Mouse (Mus musculus) forebrain, postnatal 0 days (tissue): ENCODE data around the gene Hist1h1d. TPM values are rescaled to one million over a fixed set of nuclear protein-coding genes. Genes with fewer than 3 reads are reported as not detected.
"Not testable (repeated sequence)": the region's sequence is repeated elsewhere in the genome, so short reads cannot be mapped to it uniquely, and the experiment has no call there.

ENCODE experiments used
- ATAC-seq: fragments of 200-750 bp; cut with Nextera tagmentation; 2 replicates; pipeline ENCODE4 v1.8.0; 2017; ENCODE audit warnings: mild to moderate bottlenecking, moderate library complexity
- DNase-seq: peaks from one replicate; pipeline ENCODE4 v3.0.0-alpha.2; 2015
- H3K27ac ChIP-seq: fragments of 300-500 bp; sonication (generic); 2 replicates; pipeline ENCODE4 v1.5.1; 2014; ENCODE audit warnings: low read depth, mild to moderate bottlenecking, antibody characterized with exemption, low read length, moderate library complexity, mixed read lengths
- H3K27me3 ChIP-seq: fragments of 300-500 bp; sonication (generic); 2 replicates; pipeline ENCODE4 v1.6.1; 2014; ENCODE audit warnings: mild to moderate bottlenecking, low read length, mixed read lengths; ENCODE audit not compliant: insufficient read depth
- H3K36me3 ChIP-seq: fragments of 300-500 bp; sonication (generic); 2 replicates; pipeline ENCODE4 v1.6.1; 2014; ENCODE audit warnings: mild to moderate bottlenecking, moderate library complexity; ENCODE audit not compliant: insufficient read depth
- H3K4me1 ChIP-seq: fragments of 300-500 bp; sonication (generic); 2 replicates; pipeline ENCODE4 v1.6.1; 2014; ENCODE audit warnings: antibody characterized with exemption; ENCODE audit not compliant: insufficient read depth
- H3K4me2 ChIP-seq: fragments of 300-500 bp; sonication (generic); 2 replicates; pipeline ENCODE4 v1.6.1; 2014; ENCODE audit warnings: low read depth, mild to moderate bottlenecking, moderate library complexity
- H3K4me3 ChIP-seq: fragments of 300-500 bp; sonication (generic); 2 replicates; pipeline ENCODE4 v1.5.1; 2014; ENCODE audit warnings: low read depth, low read length, mixed read lengths
- H3K9ac ChIP-seq: fragments of 300-500 bp; sonication (generic); 2 replicates; pipeline ENCODE4 v1.6.1; 2014; ENCODE audit warnings: mild to moderate bottlenecking
- H3K9me3 ChIP-seq: fragments of 300-500 bp; sonication (generic); 2 replicates; pipeline ENCODE4 v1.6.1; 2016; ENCODE audit warnings: low read length
- CTCF ChIP-seq: sonication (generic); IDR thresholded peaks from 2 replicates; pipeline ENCODE4 v1.5.1; 2016; ENCODE audit warnings: antibody characterized with exemption, control low read depth, low read depth
- WGBS: fragments of 180-500 bp; shearing (Covaris S2); extraction: QIAGEN DNeasy Blood & Tissue Kit; methylation state at CpG from one replicate; pipeline ENCODE4 v1.1.7; 2014; 5-methylcytosine and 5-hydroxymethylcytosine counted together
- polyA plus RNA-seq: library from polyadenylated mRNA; unstranded; fragments of >200 nt; fragmentation: Nextera tagmentation; extraction: Ambion mirVana; gene quantifications from 2 replicates; pipeline ENCODE4 v1.2.1, GENCODE M21; 2015
- total RNA-seq: library from RNA; depleted of rRNA; stranded (reverse); fragments of >200 nt; gene quantifications from 2 replicates; pipeline ENCODE4 v1.2.3, GENCODE M21; 2014

Gene Hist1h1d
- total and polyA plus RNA-seq, 2 experiments from 2014 or later = 0.12 to 48.5 TPM

DNA sequence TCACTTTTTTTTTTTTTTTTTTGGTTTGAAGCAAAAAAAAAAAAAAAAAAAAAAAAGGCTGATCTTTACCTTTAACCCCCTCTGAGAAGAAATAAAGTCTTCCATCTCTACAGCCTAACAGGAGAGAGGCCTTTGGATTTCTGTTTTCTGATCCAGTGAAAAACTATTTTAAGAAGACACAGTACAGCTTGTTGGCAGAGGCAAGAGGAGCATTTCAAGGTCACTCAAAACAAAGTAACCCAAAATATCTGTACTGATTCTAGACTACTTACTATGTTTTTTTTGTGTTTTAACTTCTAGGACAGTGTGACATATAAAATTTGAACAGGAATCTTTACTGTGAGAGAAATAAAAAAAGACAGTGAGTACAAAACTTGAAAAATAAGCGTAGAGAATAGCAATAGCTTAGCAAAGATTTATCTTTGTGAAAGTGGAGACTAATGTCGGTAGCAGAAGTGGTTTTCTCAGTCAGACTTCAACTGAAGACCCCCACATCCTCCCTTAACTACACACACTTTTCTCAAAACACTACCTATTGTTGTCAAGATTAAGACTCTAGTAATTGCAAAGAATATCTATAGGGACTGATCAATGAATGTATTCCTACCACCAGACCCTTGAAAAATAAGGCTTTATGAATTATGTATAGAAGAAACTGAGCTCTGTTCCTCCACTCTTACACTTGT, 23.4 kb upstream of the Hist1h1d start:
- peak overlapping the region; percentile 72 for H3K4me2 ChIP-seq
- H3K27me3 ChIP-seq = no peaks in the 10 kb centered on the region
- H3K9me3 ChIP-seq = no peaks in the 10 kb centered on the region
- DNase-seq (no peak), ATAC-seq (no peak)
- peak overlapping the region; percentile 98 for H3K27ac ChIP-seq
- H3K4me1 ChIP-seq = peaks cover 20% of the 10 kb centered on the region
- H3K9ac ChIP-seq = peak overlapping the region; percentile 82
- WGBS = 35% methylated on average over 2 of the region's 2 CpGs
- H3K36me3 ChIP-seq = no peaks in the 10 kb centered on the region
- peak overlapping the region; percentile 68 for H3K4me3 ChIP-seq
- no peak for TF ChIP-seq CTCF

DNA sequence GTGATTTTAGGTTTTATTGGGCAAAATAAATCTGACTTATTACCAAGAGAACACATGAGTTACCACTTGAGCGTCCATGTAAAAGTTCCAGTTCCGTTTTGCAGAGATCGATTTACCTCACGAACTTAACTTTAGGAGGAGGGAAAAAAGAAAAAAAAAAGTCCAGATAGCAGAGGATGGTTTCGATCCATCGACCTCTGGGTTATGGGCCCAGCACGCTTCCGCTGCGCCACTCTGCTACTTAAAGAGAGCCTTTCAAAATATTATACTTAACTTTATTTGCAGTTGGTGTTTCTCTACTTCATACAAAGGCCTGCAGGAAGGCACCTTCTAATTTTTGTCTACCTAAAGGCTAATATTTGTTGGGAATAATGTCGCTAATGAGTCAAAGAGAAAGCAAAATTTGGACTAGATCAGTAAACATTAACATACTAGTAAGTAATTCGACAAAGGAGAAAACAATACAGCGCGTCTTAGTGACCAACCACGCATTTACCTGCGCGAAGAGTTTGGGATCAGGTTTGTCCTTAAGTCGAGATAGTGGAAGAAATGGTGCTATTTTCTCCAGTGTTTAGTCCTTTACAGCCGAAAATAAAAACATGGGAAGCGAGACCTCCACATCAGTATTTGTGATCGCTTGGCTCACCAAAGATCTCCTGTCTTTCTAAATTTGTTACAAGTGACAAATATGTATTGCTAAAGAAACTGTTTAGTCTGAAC, 22.7 kb upstream of the Hist1h1d start:
- H3K27ac ChIP-seq = peak overlapping the region; percentile 98
- H3K27me3 ChIP-seq = no peaks in the 10 kb centered on the region
- H3K36me3 ChIP-seq = no peaks in the 10 kb centered on the region
- no peak for TF ChIP-seq CTCF
- ATAC-seq (peak; percentile 7; the same call in 1 of the 2 replicates), DNase-seq (peak; percentile 85)
- H3K9ac ChIP-seq = peak overlapping the region; percentile 82
- H3K4me3 ChIP-seq = peak overlapping the region; percentile 68
- no peaks in the 10 kb centered on the region for H3K9me3 ChIP-seq
- H3K4me1 ChIP-seq = peaks cover 22% of the 10 kb centered on the region
- H3K4me2 ChIP-seq = peak overlapping the region; percentile 72
- under 1% methylated on average over 20 of the region's 20 CpGs for WGBS

DNA sequence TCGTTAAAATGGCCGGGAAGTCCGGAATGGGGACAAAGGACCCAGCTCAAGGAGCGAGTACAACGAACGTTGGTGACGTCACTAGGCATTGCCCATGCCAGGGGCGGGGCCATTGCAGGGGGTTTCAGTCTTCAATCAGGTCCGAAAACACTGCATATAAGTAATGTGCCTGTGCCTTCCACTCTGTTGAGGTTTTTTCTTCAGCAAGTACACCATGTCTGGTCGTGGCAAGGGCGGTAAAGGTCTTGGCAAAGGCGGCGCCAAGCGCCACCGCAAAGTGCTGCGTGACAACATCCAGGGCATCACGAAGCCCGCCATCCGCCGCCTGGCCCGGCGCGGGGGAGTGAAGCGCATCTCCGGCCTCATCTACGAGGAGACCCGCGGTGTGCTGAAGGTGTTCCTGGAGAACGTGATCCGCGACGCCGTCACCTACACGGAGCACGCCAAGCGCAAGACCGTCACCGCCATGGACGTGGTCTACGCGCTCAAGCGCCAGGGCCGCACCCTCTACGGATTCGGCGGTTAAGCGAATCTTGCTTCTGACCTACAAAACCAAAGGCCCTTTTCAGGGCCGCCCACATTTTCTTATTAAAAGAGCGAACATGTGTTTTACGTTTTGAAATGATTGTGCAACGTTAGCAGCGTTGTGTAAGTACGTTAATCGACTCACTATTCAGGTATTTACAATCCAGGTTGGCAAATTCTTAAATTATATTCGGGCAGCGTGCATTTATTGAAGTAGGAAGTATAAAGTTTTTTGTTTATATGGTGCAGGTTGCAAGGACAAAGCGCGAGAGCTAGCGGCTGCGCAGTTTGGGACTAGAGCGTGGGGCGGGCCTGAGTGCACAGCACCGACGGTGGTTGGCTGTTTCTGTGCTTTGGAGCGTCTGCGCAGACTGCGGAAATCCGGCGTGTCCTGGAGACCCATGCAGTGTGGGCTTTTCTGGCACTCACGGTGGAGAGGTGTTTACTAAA, 21.9 kb upstream of the Hist1h1d start, which contains the start of gene Hist1h4h:
Gene Hist1h4h, plus strand, starts transcription at position 150 of the 975 bp plus-strand sequence.
- TF ChIP-seq CTCF = no peak
- DNase-seq (peak; percentile 99), ATAC-seq (peak; percentile 87)
- peak within 1 kb of the TSS; percentile 98 for H3K27ac ChIP-seq
- peaks cover 22% of the 10 kb centered on the region for H3K4me1 ChIP-seq
- H3K9me3 ChIP-seq = no peaks in the 10 kb centered on the region
- under 1% methylated on average over 57 of the region's 70 CpGs for WGBS
- peak within 1 kb of the TSS; percentile 82 for H3K9ac ChIP-seq
- H3K27me3 ChIP-seq = no peaks in the 10 kb centered on the region
- no peaks in the 10 kb centered on the region for H3K36me3 ChIP-seq
- H3K4me2 ChIP-seq = peak within 1 kb of the TSS; percentile 72
- peak within 1 kb of the TSS; percentile 68 for H3K4me3 ChIP-seq

DNA sequence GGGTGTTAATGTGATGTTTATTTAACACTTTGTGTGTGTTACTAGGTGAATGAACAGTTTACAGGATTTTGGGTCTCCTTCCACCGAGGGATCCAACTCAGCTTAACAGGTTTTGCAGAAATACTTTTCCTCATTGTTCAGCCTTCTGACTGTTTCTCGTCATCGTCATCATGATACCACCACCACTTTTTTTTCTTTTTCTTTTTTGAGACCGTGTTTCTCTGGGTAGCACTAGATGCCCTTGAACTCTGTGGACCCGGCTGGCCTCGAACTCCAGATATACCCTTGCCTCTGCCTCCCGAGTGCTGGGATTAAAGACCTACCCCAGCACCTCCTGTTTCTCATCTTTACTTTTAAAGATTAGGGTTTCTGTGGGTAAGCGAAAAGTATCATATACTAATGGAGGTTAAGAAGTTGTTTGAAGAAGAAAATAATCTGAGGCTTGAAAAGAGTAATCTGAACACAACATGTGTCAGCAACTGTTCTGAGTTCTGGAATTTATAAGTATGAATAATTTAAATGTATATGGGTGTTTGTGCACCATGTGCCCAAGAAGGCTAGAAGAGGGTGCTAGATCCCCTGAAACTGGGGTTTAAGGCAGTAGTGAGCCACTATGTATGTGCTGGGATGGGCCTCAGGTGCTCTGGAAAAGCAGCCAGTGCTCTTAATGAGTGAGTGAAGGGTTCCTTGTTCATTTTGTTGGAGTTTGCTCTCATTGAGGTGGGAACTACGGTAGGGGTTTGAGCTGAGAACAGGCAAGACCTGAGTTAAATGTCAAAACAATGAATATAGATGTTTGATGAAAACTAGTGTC, 20.6 kb upstream of the Hist1h1d start:
- ATAC-seq (no peak), DNase-seq (no peak)
- 13% methylated on average over 9 of the region's 9 CpGs for WGBS
- no peak for TF ChIP-seq CTCF
- H3K4me1 ChIP-seq = peaks cover 22% of the 10 kb centered on the region
- H3K36me3 ChIP-seq = no peaks in the 10 kb centered on the region
- H3K9me3 ChIP-seq = no peaks in the 10 kb centered on the region
- no peaks in the 10 kb centered on the region for H3K27me3 ChIP-seq
- peak overlapping the region; percentile 72 for H3K4me2 ChIP-seq
- H3K27ac ChIP-seq = peak overlapping the region; percentile 98; the same call in 1 of the 2 replicates
- H3K9ac ChIP-seq = peak overlapping the region; percentile 82; the same call in 1 of the 2 replicates
- H3K4me3 ChIP-seq = peak overlapping the region; percentile 68

DNA sequence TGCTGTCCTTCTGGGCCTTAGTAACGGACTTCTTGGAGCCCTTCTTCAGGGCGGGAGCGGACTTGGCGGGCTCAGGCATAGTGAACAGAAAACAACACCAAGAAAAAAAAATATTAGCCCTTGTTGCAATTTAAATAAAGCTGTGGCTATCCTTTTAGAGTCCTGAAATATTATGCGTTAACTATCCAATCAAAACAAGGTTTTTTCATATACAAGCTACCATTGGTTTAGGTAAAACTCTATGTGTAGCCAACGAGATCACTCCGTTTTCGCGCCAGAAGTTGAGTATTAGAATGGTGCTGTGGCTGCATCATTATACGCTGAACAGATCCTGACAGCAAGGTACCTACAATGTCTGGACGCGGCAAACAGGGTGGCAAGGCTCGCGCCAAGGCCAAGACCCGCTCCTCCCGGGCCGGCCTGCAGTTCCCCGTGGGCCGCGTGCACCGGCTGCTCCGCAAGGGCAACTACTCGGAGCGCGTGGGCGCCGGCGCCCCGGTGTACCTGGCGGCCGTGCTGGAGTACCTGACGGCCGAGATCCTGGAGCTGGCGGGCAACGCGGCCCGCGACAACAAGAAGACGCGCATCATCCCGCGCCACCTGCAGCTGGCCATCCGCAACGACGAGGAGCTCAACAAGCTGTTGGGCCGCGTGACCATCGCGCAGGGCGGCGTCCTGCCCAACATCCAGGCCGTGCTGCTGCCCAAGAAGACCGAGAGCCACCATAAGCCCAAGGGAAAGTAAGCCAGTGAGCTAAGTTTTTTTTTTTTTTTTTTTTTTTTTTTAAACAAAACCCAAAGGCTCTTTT, 19.3 kb upstream of the Hist1h1d start, which contains the start of gene Hist1h2af:
Gene Hist1h2af, plus strand, starts transcription at position 347 of the 808 bp plus-strand sequence.
- Histone ChIP-seq H3K27ac (peak within 1 kb of the TSS; percentile 67), H3K4me3 (peak within 1 kb of the TSS; percentile 47), H3K4me2 (peak within 1 kb of the TSS; percentile 72), H3K9ac (peak within 1 kb of the TSS; percentile 22), H3K4me1 (peaks cover 22% of the 10 kb centered on the region)
- not testable (repeated sequence) for H3K36me3 ChIP-seq, H3K27me3 ChIP-seq, H3K9me3 ChIP-seq
- DNase-seq = peak; percentile 90
- under 1% methylated on average over 19 of the region's 53 CpGs for WGBS
- peak; percentile 30; the same call in 1 of the 2 replicates for ATAC-seq
